Mouse (Mus musculus) kidney, embryonic 16.5 days (tissue): ENCODE data around the gene Kctd13. TPM values are rescaled to one million over a fixed set of nuclear protein-coding genes. Genes with fewer than 3 reads are reported as not detected.

ENCODE experiments used
- ATAC-seq: fragments of 200-750 bp; cut with Nextera tagmentation; 2 replicates; pipeline ENCODE4 v1.8.0; 2017; ENCODE audit warnings: moderate TSS enrichment; ENCODE audit not compliant: low FRiP score, low TSS enrichment
- H3K27ac ChIP-seq: fragments of 300-500 bp; sonication (generic); 2 replicates; pipeline ENCODE4 v1.5.1; 2014; ENCODE audit warnings: low read length
- H3K27me3 ChIP-seq: fragments of 300-500 bp; sonication (generic); 2 replicates; pipeline ENCODE4 v1.6.1; 2014; ENCODE audit warnings: low read length, control low read depth, mixed read lengths; ENCODE audit not compliant: insufficient read depth
- H3K36me3 ChIP-seq: fragments of 300-500 bp; sonication (generic); 2 replicates; pipeline ENCODE4 v1.6.1; 2014; ENCODE audit warnings: low read length, control low read depth, mixed read lengths; ENCODE audit not compliant: insufficient read depth
- H3K4me1 ChIP-seq: fragments of 300-500 bp; sonication (generic); 2 replicates; pipeline ENCODE4 v1.6.1; 2014; ENCODE audit warnings: low read length, control low read depth, mixed read lengths; ENCODE audit not compliant: insufficient read depth
- H3K4me2 ChIP-seq: fragments of 300-500 bp; sonication (generic); replicated peaks from 2 replicates; pipeline ENCODE4 v1.6.1; 2014; ENCODE audit warnings: low read depth, low read length
- H3K4me3 ChIP-seq: fragments of 300-500 bp; sonication (generic); 2 replicates; pipeline ENCODE4 v1.5.1; 2014; ENCODE audit warnings: mild to moderate bottlenecking, low read length
- H3K9ac ChIP-seq: fragments of 300-500 bp; sonication (generic); replicated peaks from 2 replicates; pipeline ENCODE4 v1.6.1; 2014; ENCODE audit warnings: low read length
- H3K9me3 ChIP-seq: fragments of 300-500 bp; sonication (generic); 2 replicates; pipeline ENCODE4 v1.6.1; 2016; ENCODE audit warnings: low read length, control low read depth
- WGBS: fragments of 180-500 bp; shearing (Covaris S2); extraction: QIAGEN DNeasy Blood & Tissue Kit; methylation state at CpG from one replicate; pipeline ENCODE4 v1.1.7; 2014; 5-methylcytosine and 5-hydroxymethylcytosine counted together
- polyA plus RNA-seq: library from polyadenylated mRNA; unstranded; fragments of >200 nt; fragmentation: Nextera tagmentation; extraction: Ambion mirVana; gene quantifications from 2 replicates; pipeline ENCODE4 v1.2.1, GENCODE M21; 2015

Gene Kctd13
- polyA plus RNA-seq, 1 experiment from 2014 or later = 17.7 TPM

DNA sequence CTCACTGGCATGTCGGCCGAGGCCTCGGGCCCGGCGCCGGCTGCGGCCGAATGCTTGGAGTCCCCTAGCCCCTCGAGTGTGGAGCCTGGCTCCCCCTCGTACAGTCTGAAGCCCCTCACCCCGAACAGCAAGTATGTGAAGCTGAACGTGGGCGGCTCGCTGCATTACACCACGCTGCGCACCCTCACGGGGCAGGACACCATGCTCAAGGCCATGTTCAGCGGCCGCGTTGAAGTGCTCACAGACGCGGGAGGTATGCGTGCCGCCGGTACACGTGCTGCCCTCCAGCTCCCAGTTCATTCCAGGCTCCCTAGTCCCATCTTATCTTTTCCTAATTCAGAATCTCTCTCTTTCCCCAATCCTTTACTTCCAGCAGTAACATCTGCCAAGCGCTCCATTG is 367 bp downstream of the Kctd13 start:
- under 1% methylated on average over 27 of the region's 27 CpGs for WGBS
- H3K9me3 ChIP-seq = no peaks in the 10 kb centered on the region
- H3K4me3 ChIP-seq = peak overlapping the region; percentile 76
- H3K27ac ChIP-seq = peak overlapping the region; percentile 40; the same call in 1 of the 2 replicates
- H3K36me3 ChIP-seq = peaks cover 6% of the 10 kb centered on the region; the same call in 1 of the 2 replicates
- peaks cover 12% of the 10 kb centered on the region for H3K4me1 ChIP-seq
- H3K4me2 ChIP-seq = peak overlapping the region; percentile 68
- H3K9ac ChIP-seq = peak overlapping the region; percentile 74
- H3K27me3 ChIP-seq = no peaks in the 10 kb centered on the region
- no peak; the same call in 1 of the 2 replicates for ATAC-seq

DNA sequence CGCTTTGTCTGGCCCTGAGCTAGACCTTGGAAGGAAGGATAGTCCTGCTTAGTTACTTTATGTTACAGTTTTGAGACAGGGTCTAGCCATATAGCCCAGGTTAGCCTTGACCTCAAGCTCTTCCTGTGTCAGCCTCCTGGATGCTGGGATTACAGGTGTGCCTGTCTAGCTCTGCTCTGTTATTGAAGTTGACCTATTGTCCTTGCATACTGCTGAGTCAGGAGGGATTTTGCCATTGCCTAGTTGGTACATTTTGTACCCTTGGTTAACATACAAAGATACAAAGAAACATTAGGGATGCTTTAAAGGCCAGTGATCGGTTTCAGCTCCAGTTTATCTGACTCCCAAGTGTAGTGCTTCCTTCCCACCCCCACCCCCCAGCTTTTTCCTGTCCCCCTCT is 4.0 kb downstream of the Kctd13 start:
- Histone ChIP-seq H3K27me3 (no peaks in the 10 kb centered on the region), H3K27ac (no peak overlapping the region), H3K4me1 (peaks cover 12% of the 10 kb centered on the region), H3K9ac (no peak overlapping the region), H3K4me2 (no peak overlapping the region), H3K36me3 (peaks cover 22% of the 10 kb centered on the region; the same call in 1 of the 2 replicates), H3K9me3 (no peaks in the 10 kb centered on the region), H3K4me3 (no peak overlapping the region)
- 65% methylated on average over 2 of the region's 2 CpGs for WGBS
- ATAC-seq = no peak

DNA sequence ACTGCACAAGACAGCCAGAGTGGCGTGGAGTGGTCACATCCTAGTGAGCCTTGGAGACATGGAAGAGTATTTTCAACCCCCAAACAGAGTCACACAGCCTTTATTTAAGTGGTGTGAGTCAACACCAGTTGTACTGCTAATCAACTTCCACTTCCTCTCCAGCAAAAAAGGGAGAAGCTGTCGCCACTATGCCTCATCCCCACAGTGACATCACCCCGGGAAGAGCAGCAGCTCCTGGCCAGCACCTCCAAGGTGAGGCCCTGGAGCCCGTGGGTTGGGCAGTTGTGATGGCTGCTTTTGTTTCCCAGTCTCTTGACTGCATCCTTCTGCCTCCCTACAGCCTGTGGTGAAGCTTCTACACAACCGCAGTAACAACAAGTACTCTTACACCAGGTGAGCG is 12.5 kb downstream of the Kctd13 start:
- Histone ChIP-seq H3K4me2 (no peak overlapping the region), H3K9ac (no peak overlapping the region), H3K27me3 (no peaks in the 10 kb centered on the region), H3K27ac (no peak overlapping the region), H3K36me3 (peaks cover 12% of the 10 kb centered on the region; the same call in 1 of the 2 replicates), H3K9me3 (no peaks in the 10 kb centered on the region), H3K4me1 (no peaks in the 10 kb centered on the region), H3K4me3 (no peak overlapping the region)
- no peak for ATAC-seq
- 40% methylated on average over 6 of the region's 6 CpGs for WGBS

DNA sequence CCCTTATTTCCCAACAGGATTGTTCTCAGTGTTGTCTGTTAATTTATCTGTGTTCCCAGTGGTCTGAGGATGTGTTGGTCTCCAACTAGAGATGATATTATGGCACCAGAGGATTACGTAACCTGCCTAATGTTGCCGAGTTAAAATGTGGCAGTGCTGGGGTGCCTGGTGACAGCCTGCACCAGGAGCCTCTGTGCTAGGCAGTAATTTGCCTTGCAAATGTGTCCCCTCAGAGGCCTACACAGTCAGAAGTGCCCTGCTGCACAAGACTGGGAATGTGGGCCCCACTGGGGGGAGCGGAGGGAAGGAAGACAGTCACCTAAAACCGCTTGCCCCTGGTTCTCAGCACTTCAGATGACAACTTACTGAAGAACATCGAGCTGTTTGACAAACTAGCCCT is 13.1 kb downstream of the Kctd13 start:
- ATAC-seq = no peak
- 70% methylated on average over 5 of the region's 5 CpGs for WGBS
- H3K4me2 ChIP-seq = no peak overlapping the region
- no peak overlapping the region for H3K4me3 ChIP-seq
- no peak overlapping the region for H3K27ac ChIP-seq
- no peaks in the 10 kb centered on the region for H3K9me3 ChIP-seq
- peaks cover 11% of the 10 kb centered on the region; the same call in 1 of the 2 replicates for H3K36me3 ChIP-seq
- H3K4me1 ChIP-seq = no peaks in the 10 kb centered on the region
- no peak overlapping the region for H3K9ac ChIP-seq
- H3K27me3 ChIP-seq = no peaks in the 10 kb centered on the region

DNA sequence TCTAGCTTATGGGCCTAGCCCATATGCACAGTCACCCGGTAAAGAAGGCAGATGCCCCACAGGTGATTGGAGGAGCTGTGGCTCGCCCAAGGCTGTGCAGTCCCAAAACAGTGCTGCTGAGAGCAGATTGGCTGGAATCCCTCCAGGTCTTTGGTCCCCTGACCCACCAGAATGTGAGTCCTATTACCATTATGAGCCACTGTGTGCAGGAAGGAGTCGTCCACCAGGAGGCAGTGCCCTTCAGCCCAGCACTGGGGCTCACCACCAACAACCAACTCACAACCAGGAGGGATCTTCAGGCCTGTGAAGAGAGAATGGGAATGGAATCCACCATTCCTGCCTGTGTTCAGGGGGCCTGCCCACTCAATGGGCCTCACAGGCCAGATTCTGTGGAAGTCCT is 17.9 kb downstream of the Kctd13 start:
- no peak for ATAC-seq
- H3K4me3 ChIP-seq = no peak overlapping the region
- no peak overlapping the region for H3K9ac ChIP-seq
- no peaks in the 10 kb centered on the region for H3K36me3 ChIP-seq
- H3K27me3 ChIP-seq = peaks cover 15% of the 10 kb centered on the region
- no peaks in the 10 kb centered on the region for H3K9me3 ChIP-seq
- peaks cover 5% of the 10 kb centered on the region for H3K4me1 ChIP-seq
- H3K27ac ChIP-seq = no peak overlapping the region
- WGBS = 54% methylated on average over 3 of the region's 3 CpGs
- no peak overlapping the region for H3K4me2 ChIP-seq

DNA sequence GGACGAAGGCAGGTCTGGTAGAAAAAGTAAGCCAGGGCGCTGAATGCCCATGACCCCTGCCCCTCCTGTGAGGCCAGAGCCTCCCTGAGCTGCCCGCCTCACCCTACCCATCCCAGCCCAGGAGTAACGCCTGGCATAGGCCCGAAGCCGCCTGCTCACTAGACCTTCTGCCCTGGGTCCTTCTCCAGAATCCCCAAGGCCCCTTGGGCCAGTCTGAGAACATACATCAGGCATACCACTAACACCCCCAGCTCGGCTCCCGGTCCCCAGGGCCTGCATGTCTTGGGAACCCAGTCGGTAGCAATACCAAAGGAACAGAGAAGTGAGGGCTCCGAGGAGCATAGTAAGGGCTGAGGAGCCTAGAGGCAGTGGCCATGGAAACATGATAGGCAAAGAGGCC is 19.9 kb downstream of the Kctd13 start:
- Histone ChIP-seq H3K4me3 (no peak overlapping the region), H3K36me3 (no peaks in the 10 kb centered on the region), H3K4me2 (no peak overlapping the region), H3K9me3 (no peaks in the 10 kb centered on the region), H3K9ac (no peak overlapping the region), H3K4me1 (peaks cover 8% of the 10 kb centered on the region), H3K27ac (no peak overlapping the region), H3K27me3 (peaks cover 23% of the 10 kb centered on the region)
- WGBS = 75% methylated on average over 10 of the region's 10 CpGs
- no peak for ATAC-seq

DNA sequence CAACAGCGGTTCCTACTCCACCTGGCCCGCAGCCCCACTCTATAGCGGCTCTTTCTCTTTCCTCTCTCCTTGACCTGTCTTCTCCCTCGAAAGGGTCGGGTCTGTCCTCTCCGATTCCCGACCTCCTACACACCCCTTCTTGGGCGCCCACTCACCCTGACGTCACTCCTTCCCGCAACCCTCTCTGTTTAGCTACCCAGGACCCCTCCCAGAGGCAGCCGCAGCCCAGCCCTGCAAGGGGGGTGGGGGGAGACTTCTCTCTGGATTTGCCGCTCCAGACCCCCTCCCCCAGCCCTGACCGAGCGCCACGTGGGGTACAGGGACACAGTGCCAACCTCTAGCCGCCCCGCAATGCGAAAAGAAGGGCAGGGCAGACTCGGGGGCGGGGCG is 20.7 kb downstream of the Kctd13 start, which contains the start of gene Asphd1:
Asphd1 (minus strand) TSS at position 180 of the 390 bp plus-strand sequence.
- Histone ChIP-seq H3K4me2 (peak within 1 kb of the TSS; percentile 99), H3K36me3 (no peaks in the 10 kb centered on the region), H3K4me1 (peaks cover 8% of the 10 kb centered on the region), H3K27me3 (peaks cover 23% of the 10 kb centered on the region), H3K27ac (no peak within 1 kb of the TSS), H3K4me3 (peak within 1 kb of the TSS; percentile 54), H3K9ac (peak within 1 kb of the TSS; percentile 46; the same call in 1 of the 2 replicates), H3K9me3 (no peaks in the 10 kb centered on the region)
- 0 out of 2 replicates have a peak, but pooled peaks have one; percentile 1 for ATAC-seq
- 1% methylated on average over 21 of the region's 21 CpGs for WGBS

DNA sequence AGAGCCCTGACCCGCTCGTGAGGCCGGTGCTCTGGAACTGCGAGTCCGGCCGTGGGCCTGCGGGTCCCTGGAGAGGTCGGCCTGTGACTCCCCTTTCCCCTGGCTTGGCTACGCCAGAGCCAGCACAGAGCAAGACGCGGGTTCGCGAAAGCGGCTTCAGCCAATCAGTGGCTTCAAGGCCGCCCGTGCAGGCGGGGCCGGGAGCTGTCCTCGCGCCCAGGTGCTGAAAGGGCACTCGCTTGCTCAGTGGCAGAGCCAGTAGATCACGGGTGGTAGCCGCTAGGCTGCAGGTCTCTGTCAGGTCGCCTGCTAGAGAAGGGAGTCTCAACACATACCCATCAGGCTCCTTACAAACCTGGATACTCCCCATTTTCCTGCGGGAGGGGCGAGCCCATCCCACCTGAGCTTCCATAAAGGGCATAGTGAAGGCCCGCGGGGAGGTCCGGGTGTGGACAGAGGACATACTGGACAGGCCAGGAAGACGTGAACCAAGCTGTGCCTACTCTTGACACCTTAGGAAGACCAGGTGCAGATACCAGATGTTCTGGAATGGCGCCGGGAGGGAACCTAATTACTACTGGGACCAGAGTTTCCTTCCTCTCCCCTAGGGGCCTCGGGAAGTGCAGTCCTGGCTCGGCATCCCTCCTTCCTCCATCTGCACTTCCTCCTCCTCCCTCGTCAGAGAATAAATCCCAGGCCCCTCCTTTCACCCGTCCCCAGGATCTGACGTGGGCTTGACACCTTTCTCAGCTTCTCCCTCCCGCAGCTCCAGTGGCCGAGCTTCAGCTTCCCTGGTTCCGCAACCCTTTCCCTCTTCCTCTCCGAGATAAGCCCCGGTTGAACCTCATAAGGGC is 21.3 kb downstream of the Kctd13 start, which contains the start of gene Sez6l2:
Sez6l2 (plus strand) TSS at position 771 of the 854 bp plus-strand sequence.
- peak within 1 kb of the TSS; percentile 46; the same call in 1 of the 2 replicates for H3K9ac ChIP-seq
- H3K27ac ChIP-seq = no peak within 1 kb of the TSS
- H3K27me3 ChIP-seq = peaks cover 23% of the 10 kb centered on the region
- H3K36me3 ChIP-seq = no peaks in the 10 kb centered on the region
- peak within 1 kb of the TSS; percentile 99 for H3K4me2 ChIP-seq
- peaks cover 8% of the 10 kb centered on the region for H3K4me1 ChIP-seq
- H3K9me3 ChIP-seq = no peaks in the 10 kb centered on the region
- WGBS = under 1% methylated on average over 42 of the region's 42 CpGs
- ATAC-seq = peak; percentile 95
- H3K4me3 ChIP-seq = peak within 1 kb of the TSS; percentile 54

DNA sequence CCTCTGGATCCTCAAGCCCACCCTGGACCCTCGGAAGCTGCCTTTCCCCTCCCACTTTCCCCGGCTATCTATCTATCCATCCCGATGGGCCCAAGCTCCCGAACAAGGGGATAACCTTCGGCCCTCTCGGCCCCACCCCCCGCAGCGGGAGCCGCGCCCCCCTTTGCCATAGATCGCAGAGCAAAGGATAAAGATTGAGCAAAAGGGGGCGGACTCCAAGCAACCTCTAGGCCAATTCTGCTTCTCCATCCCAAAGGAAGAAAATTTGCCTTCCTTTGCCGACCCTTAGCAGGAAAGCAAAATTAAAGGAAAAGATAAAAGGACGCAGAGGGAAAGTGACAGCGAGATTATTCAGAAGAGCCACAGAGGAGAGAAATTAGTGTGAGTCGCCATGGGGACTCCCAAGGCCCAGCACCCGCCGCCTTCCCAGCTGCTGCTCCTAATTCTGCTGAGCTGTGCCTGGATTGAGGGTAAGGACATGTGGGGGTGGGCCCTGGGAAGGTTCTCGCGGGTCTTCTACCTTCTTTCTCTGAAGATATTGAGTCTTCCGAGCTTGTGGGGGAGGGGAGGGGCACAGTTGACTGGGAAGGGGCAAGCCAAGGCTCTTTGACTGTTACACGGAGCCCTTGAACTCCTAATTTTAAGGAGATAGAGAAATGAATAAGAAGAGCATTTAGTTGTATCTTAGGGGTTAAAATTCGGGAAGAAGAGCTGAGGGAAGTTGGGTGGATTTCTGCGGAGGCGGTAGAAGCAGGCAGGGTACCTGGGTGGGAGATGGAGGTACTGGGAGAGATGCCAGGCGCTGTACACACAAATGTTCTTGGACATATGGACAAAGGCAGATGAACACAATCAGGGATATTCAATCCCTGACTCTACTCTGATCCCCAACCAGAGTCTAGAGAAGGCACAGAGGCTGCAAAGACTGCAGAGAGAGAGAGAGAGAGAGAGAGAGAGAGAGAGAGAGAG is 22.3 kb downstream of the Kctd13 start:
- H3K4me2 ChIP-seq = peak overlapping the region; percentile 99
- no peaks in the 10 kb centered on the region for H3K9me3 ChIP-seq
- H3K36me3 ChIP-seq = no peaks in the 10 kb centered on the region
- peak overlapping the region; percentile 54 for H3K4me3 ChIP-seq
- ATAC-seq = no peak
- peaks cover 23% of the 10 kb centered on the region for H3K27me3 ChIP-seq
- H3K9ac ChIP-seq = no peak overlapping the region
- WGBS = 7% methylated on average over 26 of the region's 26 CpGs
- no peak overlapping the region for H3K27ac ChIP-seq
- peaks cover 8% of the 10 kb centered on the region for H3K4me1 ChIP-seq
